Mouse (Mus musculus): ENCODE measurements at regions not wholly inside any gene's neighbourhood (a gene's known extent, or its start where the extent isn't known, plus 50 kb on each side); places are given as distances from the start of the nearest gene placed in this dataset.

DNA sequence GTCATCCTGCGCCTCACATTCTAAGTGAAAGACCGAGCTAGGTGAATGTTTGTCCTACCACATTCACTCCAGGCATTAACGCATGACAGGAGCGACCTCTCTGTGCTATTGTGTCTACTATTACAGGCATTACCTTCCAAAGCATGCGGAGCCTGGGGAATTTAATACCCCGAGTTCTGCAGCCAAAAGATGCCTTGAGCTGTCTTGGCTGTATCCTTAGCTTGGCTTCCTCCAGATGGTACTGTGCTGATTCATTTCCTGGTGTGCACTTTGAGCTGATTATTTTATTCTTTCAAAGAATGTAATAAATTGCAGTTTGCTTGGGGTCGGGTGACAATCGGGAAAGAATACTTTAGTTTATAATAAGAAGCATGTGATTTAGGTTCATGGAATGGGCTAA lies 323.2 kb downstream of the Tbc1d1 start:
- no peak overlapping the region for H3K4me3 ChIP-seq (replicated peaks)
- ATAC-seq (ENCODE audit: low read depth) (no peak), DNase-seq (no peak)
- no peaks in the 10 kb centered on the region for H3K9me3 ChIP-seq (replicated peaks)
- WGBS (ENCODE audit: insufficient replicate concordance): 69% methylated on average over 8 of the region's 8 CpGs
- H3K27me3 ChIP-seq: no peaks in the 10 kb centered on the region
- no peak overlapping the region for H3K4me2 ChIP-seq
- H3K9ac ChIP-seq: no peak overlapping the region
- H3K36me3 ChIP-seq: no peaks in the 10 kb centered on the region
- no peaks in the 10 kb centered on the region; the same call in 1 of the 2 replicates for H3K4me1 ChIP-seq (replicated peaks)
- H3K27ac ChIP-seq: no peak overlapping the region

DNA sequence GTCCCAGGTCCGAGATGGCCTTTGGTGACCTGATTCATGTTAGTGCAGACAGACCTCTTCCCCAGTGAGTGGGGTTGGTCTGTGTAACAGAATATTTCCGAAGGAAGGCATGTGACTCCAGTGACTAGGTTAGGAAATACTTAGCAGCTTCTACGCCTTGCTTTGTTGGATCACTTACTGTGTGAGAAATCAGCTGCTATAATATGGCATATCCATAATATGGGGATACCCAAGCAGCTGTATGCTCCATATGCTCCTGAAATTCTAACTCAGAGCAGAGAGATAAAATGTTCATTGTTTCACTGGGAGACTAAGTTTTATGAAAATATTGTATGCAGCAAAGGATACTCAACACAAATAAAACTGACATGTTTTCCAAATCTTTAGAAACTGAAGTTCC lies 318.1 kb upstream of the Klf3 start:
- Histone ChIP-seq H3K36me3 (no peaks in the 10 kb centered on the region), H3K9me3 (replicated peaks) (no peaks in the 10 kb centered on the region), H3K27me3 (no peaks in the 10 kb centered on the region), H3K4me2 (no peak overlapping the region), H3K4me3 (replicated peaks) (no peak overlapping the region), H3K4me1 (replicated peaks) (peaks cover 12% of the 10 kb centered on the region), H3K27ac (no peak overlapping the region), H3K9ac (no peak overlapping the region)
- WGBS (ENCODE audit: insufficient replicate concordance): 76% methylated on average over 3 of the region's 3 CpGs
- ATAC-seq (ENCODE audit: low read depth) (no peak), DNase-seq (no peak)

DNA sequence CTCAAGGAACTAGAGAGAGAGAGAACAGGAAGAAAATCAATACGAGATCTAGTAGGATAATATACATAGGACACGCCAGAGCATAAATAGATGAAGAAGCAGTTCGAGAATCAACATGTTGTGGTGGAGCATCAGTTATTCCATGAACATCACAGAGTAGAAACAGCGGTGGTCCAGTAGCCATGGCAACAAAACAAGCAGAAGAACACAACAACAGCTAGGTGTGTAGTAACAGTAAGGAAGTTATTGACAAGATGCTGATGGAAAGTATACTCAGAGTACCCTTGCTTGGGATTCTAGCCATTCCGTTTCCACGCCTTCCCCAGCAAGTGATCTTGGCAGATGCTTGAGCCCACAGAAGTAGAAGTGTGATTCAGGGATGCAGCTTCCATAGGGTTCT lies 317.3 kb upstream of the Klf3 start:
- H3K4me1 ChIP-seq (replicated peaks): peaks cover 12% of the 10 kb centered on the region
- ATAC-seq (ENCODE audit: low read depth) (no peak), DNase-seq (no peak)
- H3K27me3 ChIP-seq: no peaks in the 10 kb centered on the region
- WGBS (ENCODE audit: insufficient replicate concordance): 74% methylated on average over 6 of the region's 6 CpGs
- H3K36me3 ChIP-seq: no peaks in the 10 kb centered on the region
- H3K4me3 ChIP-seq (replicated peaks): no peak overlapping the region
- no peak overlapping the region for H3K27ac ChIP-seq
- H3K9me3 ChIP-seq (replicated peaks): no peaks in the 10 kb centered on the region
- no peak overlapping the region for H3K4me2 ChIP-seq
- H3K9ac ChIP-seq: no peak overlapping the region

DNA sequence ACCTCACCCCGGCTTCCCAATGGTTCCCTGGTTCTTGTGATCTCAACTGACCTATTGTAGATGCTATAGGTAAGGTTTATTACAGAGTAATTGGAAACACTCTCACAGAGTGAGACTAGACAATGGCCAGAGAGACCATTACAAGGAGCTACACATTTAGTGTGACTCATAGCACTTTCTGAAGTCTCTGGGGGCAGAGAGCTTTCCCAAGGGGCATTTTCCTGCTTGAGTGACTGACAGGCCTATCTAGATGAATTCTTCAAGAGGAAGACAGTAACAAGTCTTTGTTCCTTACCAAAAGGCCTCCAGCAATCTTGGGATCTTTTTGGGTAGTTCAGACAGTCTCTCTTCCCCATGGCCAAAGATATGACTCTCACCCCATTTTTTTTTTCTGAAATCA lies 316.4 kb upstream of the Klf3 start:
- Histone ChIP-seq H3K27me3 (no peaks in the 10 kb centered on the region), H3K4me2 (no peak overlapping the region), H3K4me3 (replicated peaks) (no peak overlapping the region), H3K36me3 (no peaks in the 10 kb centered on the region), H3K4me1 (replicated peaks) (peaks cover 12% of the 10 kb centered on the region), H3K9me3 (replicated peaks) (no peaks in the 10 kb centered on the region), H3K9ac (no peak overlapping the region), H3K27ac (no peak overlapping the region)
- DNase-seq: no peak
- ATAC-seq (ENCODE audit: low read depth): no peak
- 76% methylated on average over 1 of the region's 1 CpGs for WGBS (ENCODE audit: insufficient replicate concordance)

DNA sequence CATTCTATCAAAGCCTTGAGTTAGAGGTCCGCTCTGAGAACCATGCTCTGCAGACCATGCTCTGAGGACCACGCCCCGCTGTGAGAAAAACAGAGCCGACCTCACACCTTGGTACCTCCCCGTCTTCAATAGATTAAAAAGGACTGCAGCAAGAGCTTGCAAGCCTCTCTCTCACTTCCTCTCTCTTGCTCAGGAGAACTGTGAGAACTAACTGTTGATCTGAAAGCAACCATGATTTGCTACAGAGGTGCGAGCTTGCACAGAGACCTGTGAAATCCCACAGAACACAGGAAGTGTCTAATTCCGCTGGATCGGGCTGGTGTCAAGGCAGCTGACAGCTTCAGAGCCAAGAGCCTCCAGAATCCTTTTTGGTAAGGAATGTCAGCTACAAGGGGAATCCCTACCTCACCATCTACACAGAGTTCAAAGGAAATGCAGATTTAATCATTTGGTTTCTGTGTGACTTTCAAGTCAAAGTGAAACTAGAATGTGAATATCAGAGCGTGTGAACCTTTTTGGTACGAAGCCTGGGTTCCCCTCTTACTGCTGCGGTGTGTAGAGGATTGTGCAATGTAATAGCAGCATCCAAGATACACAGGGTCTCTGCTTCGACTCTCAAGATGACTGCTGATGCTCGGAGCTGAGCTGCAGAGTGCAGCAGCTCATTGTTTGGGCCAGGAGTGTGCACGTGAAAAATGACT lies 315.3 kb upstream of the Klf3 start:
- no peak for ATAC-seq (ENCODE audit: low read depth)
- peak overlapping the region; percentile 6; the same call in 1 of the 2 replicates for H3K9ac ChIP-seq
- WGBS (ENCODE audit: insufficient replicate concordance): 36% methylated on average over 14 of the region's 14 CpGs
- no peaks in the 10 kb centered on the region for H3K27me3 ChIP-seq
- no peak overlapping the region for H3K27ac ChIP-seq
- no peak for DNase-seq
- H3K4me3 ChIP-seq (replicated peaks): peak overlapping the region; percentile 31
- H3K4me2 ChIP-seq: peak overlapping the region; percentile 55
- no peaks in the 10 kb centered on the region for H3K36me3 ChIP-seq
- peaks cover 12% of the 10 kb centered on the region for H3K4me1 ChIP-seq (replicated peaks)
- no peaks in the 10 kb centered on the region for H3K9me3 ChIP-seq (replicated peaks)

DNA sequence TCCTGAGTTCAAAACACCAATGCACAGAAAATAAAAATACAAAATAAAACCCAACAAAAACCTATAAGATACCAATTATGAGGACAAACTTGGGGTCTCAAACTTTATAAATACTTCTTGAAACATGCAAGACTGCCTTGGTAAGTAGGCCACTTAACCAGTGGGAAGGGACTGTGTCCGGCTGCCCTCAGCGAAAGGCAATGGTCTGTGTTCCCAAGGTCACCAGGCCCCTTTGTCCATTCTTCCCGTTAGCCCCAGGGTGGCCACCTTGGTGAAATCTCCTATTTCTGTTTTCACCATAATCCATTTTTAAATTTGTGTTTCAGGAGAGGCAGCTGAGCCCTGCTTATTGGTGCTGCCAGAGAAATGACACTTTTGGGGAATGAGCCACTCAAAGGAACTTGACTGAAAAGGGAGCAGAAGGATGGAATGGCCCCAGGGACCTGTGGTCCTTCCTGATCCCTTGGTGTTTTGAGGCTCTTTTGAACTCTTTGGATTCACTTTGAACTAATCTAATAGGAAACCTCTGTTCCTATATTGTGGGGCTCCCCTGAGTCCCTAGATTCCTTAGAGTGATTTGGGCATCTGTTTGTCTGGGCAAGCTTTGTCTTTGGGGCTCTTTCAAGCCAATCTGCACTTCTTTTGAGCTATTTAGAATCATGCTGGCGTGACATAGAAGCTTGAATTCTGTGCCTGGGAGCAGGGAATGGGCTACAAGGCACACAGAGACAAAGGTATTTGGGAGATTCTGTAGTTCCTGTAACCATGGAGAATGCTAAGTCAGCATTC lies 313.3 kb upstream of the Klf3 start:
- 70% methylated on average over 4 of the region's 4 CpGs for WGBS (ENCODE audit: insufficient replicate concordance)
- no peak overlapping the region for H3K27ac ChIP-seq
- no peaks in the 10 kb centered on the region for H3K9me3 ChIP-seq (replicated peaks)
- H3K4me2 ChIP-seq: no peak overlapping the region
- no peaks in the 10 kb centered on the region for H3K27me3 ChIP-seq
- no peak overlapping the region for H3K4me3 ChIP-seq (replicated peaks)
- ATAC-seq (ENCODE audit: low read depth) (no peak), DNase-seq (no peak)
- no peaks in the 10 kb centered on the region for H3K36me3 ChIP-seq
- H3K9ac ChIP-seq: no peak overlapping the region
- peaks cover 12% of the 10 kb centered on the region for H3K4me1 ChIP-seq (replicated peaks)

DNA sequence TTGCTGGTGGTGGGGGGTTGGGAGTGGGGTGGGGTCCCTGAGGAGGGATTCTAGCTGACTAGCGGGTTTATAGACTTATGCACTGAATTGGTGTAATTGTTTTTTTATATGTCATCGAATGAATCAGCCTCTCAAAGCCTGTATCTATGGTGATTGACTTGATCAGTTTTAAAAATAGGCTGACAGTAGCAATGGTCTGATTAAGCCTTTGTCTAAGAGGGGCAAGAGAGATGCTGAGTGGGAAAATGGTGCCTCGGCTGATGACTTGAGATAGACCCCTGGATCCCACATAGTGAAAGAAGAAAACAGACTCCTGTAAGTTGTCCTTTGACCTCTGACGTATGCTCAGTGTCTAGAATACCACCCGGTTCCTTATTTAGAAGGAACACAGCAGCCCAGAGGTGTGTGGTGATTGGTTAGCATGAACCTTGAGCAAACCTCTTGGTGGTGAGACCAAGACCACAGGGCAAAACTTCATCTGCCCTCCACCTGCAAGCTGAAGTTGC lies 312.7 kb upstream of the Klf3 start:
- Histone ChIP-seq H3K4me3 (replicated peaks) (no peak overlapping the region), H3K27me3 (no peaks in the 10 kb centered on the region), H3K9ac (no peak overlapping the region), H3K27ac (no peak overlapping the region), H3K4me2 (no peak overlapping the region), H3K9me3 (replicated peaks) (no peaks in the 10 kb centered on the region), H3K4me1 (replicated peaks) (peaks cover 12% of the 10 kb centered on the region), H3K36me3 (no peaks in the 10 kb centered on the region)
- WGBS (ENCODE audit: insufficient replicate concordance): 53% methylated on average over 5 of the region's 5 CpGs
- no peak for ATAC-seq (ENCODE audit: low read depth)
- no peak for DNase-seq

DNA sequence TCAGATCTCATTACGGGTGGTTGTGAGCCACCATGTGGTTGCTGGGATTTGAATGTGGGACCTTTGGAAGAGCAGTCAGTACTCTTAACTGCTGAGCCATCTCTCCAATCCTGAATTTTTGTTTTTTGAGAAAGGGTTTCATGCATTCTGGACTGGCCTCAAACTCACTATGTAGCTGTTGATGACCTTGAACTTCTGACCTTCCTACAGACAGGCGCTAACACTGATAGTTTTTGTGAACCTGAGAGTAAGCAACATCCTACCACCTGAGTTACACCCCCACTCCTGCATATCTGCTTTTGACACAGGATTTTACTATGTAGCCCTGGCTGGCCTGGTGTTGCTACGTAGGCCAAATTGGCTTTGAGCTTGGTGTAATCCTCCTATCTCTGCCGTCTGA lies 308.8 kb upstream of the Klf3 start:
- H3K36me3 ChIP-seq: no peaks in the 10 kb centered on the region
- WGBS (ENCODE audit: insufficient replicate concordance): 83% methylated on average over 4 of the region's 4 CpGs
- H3K4me1 ChIP-seq (replicated peaks): no peaks in the 10 kb centered on the region
- H3K4me3 ChIP-seq (replicated peaks): no peak overlapping the region
- ATAC-seq (ENCODE audit: low read depth) (no peak), DNase-seq (no peak)
- no peak overlapping the region for H3K9ac ChIP-seq
- no peak overlapping the region for H3K4me2 ChIP-seq
- H3K9me3 ChIP-seq (replicated peaks): no peaks in the 10 kb centered on the region
- no peaks in the 10 kb centered on the region for H3K27me3 ChIP-seq
- H3K27ac ChIP-seq: no peak overlapping the region

DNA sequence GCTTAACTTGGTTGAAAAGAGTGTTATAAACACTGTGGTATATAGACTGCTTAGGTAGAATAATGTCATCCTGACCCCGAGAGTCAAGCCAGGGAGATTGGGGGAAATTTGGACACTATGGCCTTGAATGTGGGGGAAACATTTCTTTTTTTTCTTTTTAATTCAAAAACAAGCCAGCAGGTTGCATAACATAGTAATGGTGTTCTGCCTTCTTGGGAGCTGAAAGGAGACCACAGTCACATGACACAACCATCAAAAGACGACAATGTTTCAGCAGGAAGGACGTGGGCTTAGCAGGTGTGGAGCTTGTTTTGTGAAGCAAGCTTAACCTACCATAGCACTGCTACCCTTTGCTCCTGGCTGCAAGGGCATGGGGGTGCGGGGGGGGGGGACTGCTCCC lies 306.3 kb upstream of the Klf3 start:
- no peak for ATAC-seq (ENCODE audit: low read depth)
- DNase-seq: no peak
- Histone ChIP-seq H3K27me3 (0 out of 2 replicates have a peak, but pooled peaks cover 2% of the 10 kb centered on the region), H3K4me1 (replicated peaks) (peaks cover 20% of the 10 kb centered on the region), H3K9ac (no peak overlapping the region), H3K27ac (no peak overlapping the region), H3K36me3 (no peaks in the 10 kb centered on the region), H3K9me3 (replicated peaks) (no peaks in the 10 kb centered on the region), H3K4me3 (replicated peaks) (no peak overlapping the region), H3K4me2 (no peak overlapping the region)
- 58% methylated on average over 4 of the region's 4 CpGs for WGBS (ENCODE audit: insufficient replicate concordance)

DNA sequence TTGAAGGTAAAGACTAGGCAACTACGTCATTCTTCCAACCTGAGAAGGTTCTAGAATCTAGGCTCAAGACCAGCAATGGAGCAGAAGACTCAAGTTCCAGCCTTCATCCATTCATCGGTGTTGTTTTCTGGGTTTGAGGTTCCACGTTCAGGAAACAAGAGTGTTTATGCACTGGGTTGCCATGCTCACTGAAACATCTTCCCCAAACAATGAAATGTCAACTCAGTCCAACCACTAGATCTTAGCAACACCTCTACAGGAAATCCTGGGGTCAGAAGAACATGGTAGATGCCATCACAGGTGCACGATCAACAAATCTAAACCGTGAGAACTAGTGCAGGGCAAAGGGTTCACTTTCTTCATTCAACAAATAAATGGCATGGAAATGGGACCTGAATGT lies 304.8 kb upstream of the Klf3 start:
- 74% methylated on average over 5 of the region's 5 CpGs for WGBS (ENCODE audit: insufficient replicate concordance)
- no peaks in the 10 kb centered on the region for H3K9me3 ChIP-seq (replicated peaks)
- ATAC-seq (ENCODE audit: low read depth): no peak

DNA sequence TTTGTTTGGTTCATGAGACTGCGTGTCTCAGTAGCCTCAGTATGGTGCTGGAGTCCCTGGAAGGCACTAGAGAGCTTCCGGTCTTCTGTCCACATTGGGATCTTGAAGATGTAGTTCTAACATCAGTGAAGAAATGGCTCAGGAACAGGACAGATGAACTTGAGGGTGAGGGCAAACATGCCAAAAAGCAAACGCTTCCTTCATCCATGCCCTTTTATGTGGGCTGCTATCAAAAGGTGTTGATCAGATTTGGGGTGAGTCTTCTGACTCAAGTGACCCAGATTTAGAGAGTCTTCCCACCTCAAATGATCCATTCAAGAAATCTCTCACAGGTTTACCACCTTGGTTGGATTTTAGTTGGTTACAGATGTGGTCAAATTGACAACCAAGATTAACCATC lies 304.1 kb upstream of the Klf3 start:
- Histone ChIP-seq H3K4me3 (replicated peaks) (no peak overlapping the region), H3K36me3 (no peaks in the 10 kb centered on the region), H3K27me3 (0 out of 2 replicates have a peak, but pooled peaks cover 2% of the 10 kb centered on the region), H3K9ac (no peak overlapping the region), H3K27ac (no peak overlapping the region), H3K9me3 (replicated peaks) (no peaks in the 10 kb centered on the region), H3K4me1 (replicated peaks) (peaks cover 36% of the 10 kb centered on the region), H3K4me2 (no peak overlapping the region)
- DNase-seq: no peak
- ATAC-seq (ENCODE audit: low read depth): no peak
- 85% methylated on average over 3 of the region's 3 CpGs for WGBS (ENCODE audit: insufficient replicate concordance)

More for the DNA sequence above, 304.8 kb upstream of the Klf3 start:
- Histone ChIP-seq H3K36me3 (no peaks in the 10 kb centered on the region), H3K9ac (no peak overlapping the region), H3K27ac (no peak overlapping the region), H3K4me2 (no peak overlapping the region), H3K4me1 (replicated peaks) (peaks cover 30% of the 10 kb centered on the region), H3K27me3 (0 out of 2 replicates have a peak, but pooled peaks cover 2% of the 10 kb centered on the region), H3K4me3 (replicated peaks) (no peak overlapping the region)
- DNase-seq: no peak

Measured in liver, embryonic 13.5 days (tissue).